Mouse (Mus musculus): ENCODE data around the gene Nlrc3. TPM values are rescaled to one million over a fixed set of nuclear protein-coding genes. Genes with fewer than 3 reads are reported as not detected.

The Nlrc3 gene
- polyA plus RNA-seq, 1 experiment from 2014 or later = 2.1 TPM

GRCm38 (mm10) chr16:3909118-3909517 is 67.3 kb downstream of the Nlrc3 start:
- H3K27ac ChIP-seq (ENCODE audit: low read depth, low read length) = no peak overlapping the region

GRCm38 (mm10) chr16:3908537-3909111 is 67.8 kb downstream of the Nlrc3 start, which contains the start of the genes 1700037C18Rik and Cluap1:
TSS of gene 1700037C18Rik (minus strand) at chr16:3908689.
TSS of gene Cluap1 (plus strand) at chr16:3908801.
- peaks cover 43% of the 10 kb centered on the region for H3K36me3 ChIP-seq (ENCODE audit: control insufficient read depth, insufficient read depth, low read length)

More at GRCm38 (mm10) chr16:3909118-3909517, 67.3 kb downstream of the Nlrc3 start:
- Histone ChIP-seq H3K36me3 (ENCODE audit: control insufficient read depth, insufficient read depth, low read length) (peaks cover 41% of the 10 kb centered on the region), H3K9me3 (ENCODE audit: control insufficient read depth, low read length) (no peaks in the 10 kb centered on the region), H3K27me3 (ENCODE audit: control insufficient read depth, insufficient read depth, low read length) (no peaks in the 10 kb centered on the region), H3K4me3 (ENCODE audit: low read length) (peak overlapping the region; percentile 47), H3K9ac (ENCODE audit: low read depth, low read length) (peak overlapping the region; percentile 55), H3K4me2 (replicated peaks; ENCODE audit: low read depth, low read length) (peak overlapping the region; percentile 75), H3K4me1 (ENCODE audit: control insufficient read depth, insufficient read depth, low read length) (peaks cover 7% of the 10 kb centered on the region)
- 8% methylated on average over 19 of the region's 20 CpGs for WGBS
- no peak; the same call in 1 of the 2 replicates for ATAC-seq (ENCODE audit: low FRiP score, low TSS enrichment)

GRCm38 (mm10) chr16:3907471-3907870 is 69.0 kb downstream of the Nlrc3 start:
- Histone ChIP-seq H3K27me3 (ENCODE audit: control insufficient read depth, insufficient read depth, low read length) (no peaks in the 10 kb centered on the region), H3K4me1 (ENCODE audit: control insufficient read depth, insufficient read depth, low read length) (peaks cover 7% of the 10 kb centered on the region), H3K9ac (ENCODE audit: low read depth, low read length) (no peak overlapping the region), H3K9me3 (ENCODE audit: control insufficient read depth, low read length) (no peaks in the 10 kb centered on the region), H3K4me2 (replicated peaks; ENCODE audit: low read depth, low read length) (no peak overlapping the region), H3K27ac (ENCODE audit: low read depth, low read length) (no peak overlapping the region), H3K36me3 (ENCODE audit: control insufficient read depth, insufficient read depth, low read length) (peaks cover 43% of the 10 kb centered on the region), H3K4me3 (ENCODE audit: low read length) (no peak overlapping the region)
- ATAC-seq (ENCODE audit: low FRiP score, low TSS enrichment) = no peak
- 85% methylated on average over 2 of the region's 2 CpGs for WGBS

More at GRCm38 (mm10) chr16:3908537-3909111, 67.8 kb downstream of the Nlrc3 start, which contains the start of the genes 1700037C18Rik and Cluap1:
- H3K27me3 ChIP-seq (ENCODE audit: control insufficient read depth, insufficient read depth, low read length) = no peaks in the 10 kb centered on the region
- peaks cover 7% of the 10 kb centered on the region for H3K4me1 ChIP-seq (ENCODE audit: control insufficient read depth, insufficient read depth, low read length)
- peak within 1 kb of the TSS; percentile 55 for H3K9ac ChIP-seq (ENCODE audit: low read depth, low read length)
- H3K4me3 ChIP-seq (ENCODE audit: low read length) = peak within 1 kb of the TSS; percentile 47
- H3K9me3 ChIP-seq (ENCODE audit: control insufficient read depth, low read length) = no peaks in the 10 kb centered on the region
- ATAC-seq (ENCODE audit: low FRiP score, low TSS enrichment) = peak; percentile 98
- H3K4me2 ChIP-seq (replicated peaks; ENCODE audit: low read depth, low read length) = peak within 1 kb of the TSS; percentile 75
- peak within 1 kb of the TSS; percentile 49; the same call in 1 of the 2 replicates for H3K27ac ChIP-seq (ENCODE audit: low read depth, low read length)
- under 1% methylated on average over 33 of the region's 33 CpGs for WGBS

- no peak overlapping the region for H3K4me2 ChIP-seq (replicated peaks; ENCODE audit: low read depth, low read length)
- 90% methylated on average over 1 of the region's 1 CpGs for WGBS
- ATAC-seq (ENCODE audit: low FRiP score, low TSS enrichment) = no peak
- H3K9ac ChIP-seq (ENCODE audit: low read depth, low read length) = no peak overlapping the region
- H3K27ac ChIP-seq (ENCODE audit: low read depth, low read length) = no peak overlapping the region
- H3K4me1 ChIP-seq (ENCODE audit: control insufficient read depth, insufficient read depth, low read length) = no peaks in the 10 kb centered on the region
- H3K36me3 ChIP-seq (ENCODE audit: control insufficient read depth, insufficient read depth, low read length) = peaks cover 48% of the 10 kb centered on the region
- no peak overlapping the region for H3K4me3 ChIP-seq (ENCODE audit: low read length)
- H3K9me3 ChIP-seq (ENCODE audit: control insufficient read depth, low read length) = no peaks in the 10 kb centered on the region
- no peaks in the 10 kb centered on the region for H3K27me3 ChIP-seq (ENCODE audit: control insufficient read depth, insufficient read depth, low read length)
Observed at GRCm38 (mm10) chr16:3896553-3896952, 79.9 kb downstream of the Nlrc3 start.

GRCm38 (mm10) chr16:3896046-3896445 is 80.4 kb downstream of the Nlrc3 start:
- ATAC-seq (ENCODE audit: low FRiP score, low TSS enrichment) = no peak
- no peaks in the 10 kb centered on the region for H3K9me3 ChIP-seq (ENCODE audit: control insufficient read depth, low read length)
- no peak overlapping the region for H3K9ac ChIP-seq (ENCODE audit: low read depth, low read length)
- WGBS = 80% methylated on average over 6 of the region's 6 CpGs
- H3K4me2 ChIP-seq (replicated peaks; ENCODE audit: low read depth, low read length) = no peak overlapping the region
- H3K27me3 ChIP-seq (ENCODE audit: control insufficient read depth, insufficient read depth, low read length) = no peaks in the 10 kb centered on the region
- H3K27ac ChIP-seq (ENCODE audit: low read depth, low read length) = no peak overlapping the region
- no peaks in the 10 kb centered on the region for H3K4me1 ChIP-seq (ENCODE audit: control insufficient read depth, insufficient read depth, low read length)
- no peak overlapping the region for H3K4me3 ChIP-seq (ENCODE audit: low read length)
- peaks cover 42% of the 10 kb centered on the region for H3K36me3 ChIP-seq (ENCODE audit: control insufficient read depth, insufficient read depth, low read length)

GRCm38 (mm10) chr16:3895173-3895792 is 81.1 kb downstream of the Nlrc3 start:
- no peaks in the 10 kb centered on the region for H3K9me3 ChIP-seq (ENCODE audit: control insufficient read depth, low read length)
- H3K4me1 ChIP-seq (ENCODE audit: control insufficient read depth, insufficient read depth, low read length) = no peaks in the 10 kb centered on the region
- peaks cover 35% of the 10 kb centered on the region for H3K36me3 ChIP-seq (ENCODE audit: control insufficient read depth, insufficient read depth, low read length)
- 67% methylated on average over 9 of the region's 9 CpGs for WGBS
- no peak overlapping the region for H3K4me3 ChIP-seq (ENCODE audit: low read length)
- no peak overlapping the region for H3K9ac ChIP-seq (ENCODE audit: low read depth, low read length)
- H3K4me2 ChIP-seq (replicated peaks; ENCODE audit: low read depth, low read length) = no peak overlapping the region
- no peaks in the 10 kb centered on the region for H3K27me3 ChIP-seq (ENCODE audit: control insufficient read depth, insufficient read depth, low read length)
- ATAC-seq (ENCODE audit: low FRiP score, low TSS enrichment) = no peak
- peak overlapping the region; percentile 9; the same call in 1 of the 2 replicates for H3K27ac ChIP-seq (ENCODE audit: low read depth, low read length)

Small RNA genes within 50 kb of the gene (microRNA-seq; reads per million reads assigned to microRNA genes)
- not detected for gene Gm23493

Other genes with a start within 250 kb of the Nlrc3 start
- 26.9 and 29.4 TPM in 2 replicates for gene Zfp263, start 232.5 kb downstream of the Nlrc3 start, polyA plus RNA-seq (2014; fragmentation: Nextera tagmentation; extraction: Ambion mirVana)
- not detected in 2 replicates for gene Olfr15, start 145.8 kb downstream of the Nlrc3 start, polyA plus RNA-seq (2014; fragmentation: Nextera tagmentation; extraction: Ambion mirVana)
- 0.54 and 1.4 TPM in 2 replicates for gene Zfp174, start 129.4 kb downstream of the Nlrc3 start, polyA plus RNA-seq (2014; fragmentation: Nextera tagmentation; extraction: Ambion mirVana)
- gene Naa60, start 104.3 kb downstream of the Nlrc3 start, polyA plus RNA-seq (2014; fragmentation: Nextera tagmentation; extraction: Ambion mirVana) = 34.2 and 58.4 TPM in 2 replicates
- 3.7 and 7.1 TPM in 2 replicates for gene Zfp597, start 92.1 kb downstream of the Nlrc3 start, polyA plus RNA-seq (2014; fragmentation: Nextera tagmentation; extraction: Ambion mirVana)
- 0.70 and 2.9 TPM in 2 replicates for gene Gm20695, start 92.0 kb downstream of the Nlrc3 start, polyA plus RNA-seq (2014; fragmentation: Nextera tagmentation; extraction: Ambion mirVana)
- 7.0 and 10.2 TPM in 2 replicates for gene 1700037C18Rik, start 67.9 kb downstream of the Nlrc3 start, polyA plus RNA-seq (2014; fragmentation: Nextera tagmentation; extraction: Ambion mirVana)
- gene Cluap1, start 67.8 kb downstream of the Nlrc3 start, polyA plus RNA-seq (2014; fragmentation: Nextera tagmentation; extraction: Ambion mirVana) = 25.0 and 26.2 TPM in 2 replicates
- gene Slx4, start 27.1 kb upstream of the Nlrc3 start, polyA plus RNA-seq (2014; fragmentation: Nextera tagmentation; extraction: Ambion mirVana) = 15.8 and 33.2 TPM in 2 replicates
- 4.6 and 8.0 TPM in 2 replicates for gene Dnase1, start 60.3 kb upstream of the Nlrc3 start, polyA plus RNA-seq (2014; fragmentation: Nextera tagmentation; extraction: Ambion mirVana)
- gene Trap1, start 101.2 kb upstream of the Nlrc3 start, polyA plus RNA-seq (2014; fragmentation: Nextera tagmentation; extraction: Ambion mirVana) = 95.9 and 116 TPM in 2 replicates
- gene Crebbp, start 237.4 kb upstream of the Nlrc3 start, polyA plus RNA-seq (2014; fragmentation: Nextera tagmentation; extraction: Ambion mirVana) = 47.2 and 55.0 TPM in 2 replicates